8 mouse cellular contexts compared by ENCODE assay signal in the genomic region with DNA sequence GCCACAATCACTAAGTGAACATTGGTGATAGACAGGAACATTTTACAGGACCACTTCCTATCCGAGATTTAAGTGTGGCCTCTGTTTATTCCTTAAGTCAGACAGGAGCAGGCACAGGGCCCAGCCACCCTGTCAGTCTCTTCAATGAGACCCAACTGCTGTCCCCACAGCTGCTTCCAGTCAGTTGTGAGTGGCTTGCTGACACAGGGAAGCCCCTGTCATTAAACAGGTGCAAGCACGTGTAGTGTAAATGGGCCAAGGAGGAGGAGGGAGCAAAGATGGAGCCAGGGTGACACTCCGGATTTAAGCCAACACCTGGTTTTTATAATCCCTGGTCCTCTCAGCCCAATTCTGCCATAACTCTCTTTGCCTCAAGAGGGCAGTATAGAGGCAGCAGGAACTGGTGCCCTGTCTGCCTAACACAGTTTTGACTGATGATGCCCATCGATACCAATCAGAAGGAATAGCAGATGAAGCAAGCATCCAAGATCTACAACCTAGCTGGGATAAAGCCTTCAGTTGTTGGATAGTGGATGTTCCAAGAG. TPM values are rescaled to one million over a fixed set of nuclear protein-coding genes. Genes with fewer than 3 reads are reported as not detected.
DNase-seq lines count a peak whose midpoint lies in the region; ATAC-seq and TF ChIP-seq lines count a peak whose summit lies in the region.

No protein-coding gene starts in this region.

- TF ChIP-seq CTCF in cerebellum, adult 2 months (IDR thresholded peaks at IDR 0.05; ENCODE audit: borderline replicate concordance, insufficient read depth, low read depth, low read length) = peak; percentile 83
- peak; percentile 89 for TF ChIP-seq CTCF in lung, embryonic 14.5 days (IDR thresholded peaks at IDR 0.05; ENCODE audit: low read depth)

- H3K4me2 ChIP-seq in forebrain, embryonic 14.5 days (ENCODE audit: low read length) = no peak overlapping the region
- H3K4me2 ChIP-seq in forebrain, embryonic 13.5 days = no peak overlapping the region
- no peak overlapping the region for H3K4me2 ChIP-seq in midbrain, embryonic 11.5 days
- H3K4me2 ChIP-seq in midbrain, embryonic 15.5 days = no peak overlapping the region
- H3K4me2 ChIP-seq in hindbrain, embryonic 15.5 days = no peak overlapping the region
- H3K4me2 ChIP-seq in lung, embryonic 14.5 days = no peak overlapping the region

- H3K27me3 ChIP-seq in forebrain, embryonic 14.5 days (replicated peaks; ENCODE audit: control insufficient read depth, insufficient read depth, low read length) = no peaks in the 10 kb centered on the region
- H3K27me3 ChIP-seq in forebrain, embryonic 13.5 days = 0 out of 2 replicates have a peak, but pooled peaks cover 7% of the 10 kb centered on the region
- H3K27me3 ChIP-seq in midbrain, embryonic 11.5 days (ENCODE audit: control insufficient read depth, insufficient read depth, low read length) = no peaks in the 10 kb centered on the region
- H3K27me3 ChIP-seq in midbrain, embryonic 15.5 days (replicated peaks) = no peaks in the 10 kb centered on the region
- H3K27me3 ChIP-seq in cerebellum, adult 2 months (ENCODE audit: control insufficient read depth, insufficient read depth, low read length) = no peaks in the 10 kb centered on the region
- H3K27me3 ChIP-seq in hindbrain, embryonic 15.5 days = 0 out of 2 replicates have a peak, but pooled peaks cover 3% of the 10 kb centered on the region
- no peaks in the 10 kb centered on the region for H3K27me3 ChIP-seq in lung, embryonic 14.5 days (ENCODE audit: insufficient read depth, low read length)

- peak; percentile 68 for DNase-seq in forebrain, embryonic 14.5 days (ENCODE audit: low spot score)
- DNase-seq in midbrain, embryonic 11.5 days (ENCODE audit: low spot score, missing footprints) = peak; percentile 92
- DNase-seq in cerebellum, adult 2 months = peak; percentile 61 to 62
- peak; percentile 64 for DNase-seq in lung, embryonic 14.5 days
- DNase-seq in thymus, postnatal 25 days = peak; percentile 28

- H3K4me3 ChIP-seq in forebrain, embryonic 14.5 days (ENCODE audit: low read depth, low read length) = no peak overlapping the region
- no peak overlapping the region for H3K4me3 ChIP-seq in forebrain, embryonic 13.5 days
- no peak overlapping the region for H3K4me3 ChIP-seq in midbrain, embryonic 11.5 days (ENCODE audit: low read depth, low read length)
- no peak overlapping the region for H3K4me3 ChIP-seq in midbrain, embryonic 15.5 days
- no peak overlapping the region for H3K4me3 ChIP-seq in cerebellum, adult 2 months (replicated peaks; ENCODE audit: insufficient read depth, low read depth, low read length)
- H3K4me3 ChIP-seq in hindbrain, embryonic 15.5 days = no peak overlapping the region
- no peak overlapping the region for H3K4me3 ChIP-seq in lung, embryonic 14.5 days (ENCODE audit: low read depth, low read length)

- no peaks in the 10 kb centered on the region for H3K9me3 ChIP-seq in forebrain, embryonic 14.5 days (replicated peaks; ENCODE audit: control insufficient read depth, low read length)
- no peaks in the 10 kb centered on the region for H3K9me3 ChIP-seq in forebrain, embryonic 13.5 days (replicated peaks)
- H3K9me3 ChIP-seq in midbrain, embryonic 11.5 days (ENCODE audit: control insufficient read depth, low read length) = no peaks in the 10 kb centered on the region
- no peaks in the 10 kb centered on the region for H3K9me3 ChIP-seq in midbrain, embryonic 15.5 days
- no peaks in the 10 kb centered on the region for H3K9me3 ChIP-seq in hindbrain, embryonic 15.5 days
- no peaks in the 10 kb centered on the region for H3K9me3 ChIP-seq in lung, embryonic 14.5 days (ENCODE audit: low read depth, low read length)

- H3K4me1 ChIP-seq in forebrain, embryonic 14.5 days (ENCODE audit: control insufficient read depth, insufficient read depth, low read length) = no peaks in the 10 kb centered on the region
- H3K4me1 ChIP-seq in forebrain, embryonic 13.5 days = no peaks in the 10 kb centered on the region
- peaks cover 4% of the 10 kb centered on the region; the same call in 1 of the 2 replicates for H3K4me1 ChIP-seq in midbrain, embryonic 11.5 days (ENCODE audit: control insufficient read depth, insufficient read depth, low read length)
- H3K4me1 ChIP-seq in midbrain, embryonic 15.5 days = no peaks in the 10 kb centered on the region
- H3K4me1 ChIP-seq in cerebellum, adult 2 months (ENCODE audit: control insufficient read depth, insufficient read depth, low read length) = peaks cover 3% of the 10 kb centered on the region; the same call in 1 of the 2 replicates
- H3K4me1 ChIP-seq in hindbrain, embryonic 15.5 days (replicated peaks) = 0 out of 2 replicates have a peak, but pooled peaks cover 11% of the 10 kb centered on the region
- H3K4me1 ChIP-seq in lung, embryonic 14.5 days (ENCODE audit: insufficient read depth) = no peaks in the 10 kb centered on the region

- ATAC-seq in forebrain, embryonic 14.5 days = no peak
- ATAC-seq in forebrain, embryonic 13.5 days = no peak
- no peak for ATAC-seq in midbrain, embryonic 11.5 days (ENCODE audit: low FRiP score)
- ATAC-seq in midbrain, embryonic 15.5 days (replicated peaks) = no peak
- peak; percentile 9; the same call in 1 of the 2 replicates for ATAC-seq in hindbrain, embryonic 15.5 days (ENCODE audit: low FRiP score, low read depth)
- ATAC-seq in lung, embryonic 14.5 days (ENCODE audit: insufficient read depth) = no peak

- H3K36me3 ChIP-seq in forebrain, embryonic 14.5 days (ENCODE audit: control insufficient read depth, insufficient read depth, low read length) = no peaks in the 10 kb centered on the region
- H3K36me3 ChIP-seq in forebrain, embryonic 13.5 days (ENCODE audit: poor library complexity, severe bottlenecking) = no peaks in the 10 kb centered on the region
- no peaks in the 10 kb centered on the region for H3K36me3 ChIP-seq in midbrain, embryonic 11.5 days (ENCODE audit: control insufficient read depth, insufficient read depth, low read length)
- no peaks in the 10 kb centered on the region for H3K36me3 ChIP-seq in midbrain, embryonic 15.5 days (replicated peaks)
- H3K36me3 ChIP-seq in hindbrain, embryonic 15.5 days = no peaks in the 10 kb centered on the region
- H3K36me3 ChIP-seq in lung, embryonic 14.5 days (ENCODE audit: insufficient read depth) = no peaks in the 10 kb centered on the region

- no peak overlapping the region for H3K27ac ChIP-seq in forebrain, embryonic 14.5 days (ENCODE audit: low read depth, low read length)
- H3K27ac ChIP-seq in forebrain, embryonic 13.5 days = no peak overlapping the region
- no peak overlapping the region for H3K27ac ChIP-seq in midbrain, embryonic 11.5 days (ENCODE audit: low read depth, low read length)
- no peak overlapping the region for H3K27ac ChIP-seq in midbrain, embryonic 15.5 days
- no peak overlapping the region for H3K27ac ChIP-seq in cerebellum, adult 2 months (ENCODE audit: insufficient read depth, low read length)
- no peak overlapping the region for H3K27ac ChIP-seq in hindbrain, embryonic 15.5 days (replicated peaks)
- no peak overlapping the region for H3K27ac ChIP-seq in lung, embryonic 14.5 days (ENCODE audit: low read depth)

- 36% methylated on average over 4 of the region's 4 CpGs for WGBS in forebrain, embryonic 14.5 days
- 47% methylated on average over 4 of the region's 4 CpGs for WGBS in forebrain, embryonic 13.5 days
- WGBS in midbrain, embryonic 11.5 days = 42% methylated on average over 4 of the region's 4 CpGs
- whole genome bisulfite sequencing in midbrain, embryonic 15.5 days = 47% methylated on average over 4 of the region's 4 CpGs
- 13% methylated on average over 4 of the region's 4 CpGs for WGBS in cerebellum, adult 2 months
- 32% methylated on average over 4 of the region's 4 CpGs for WGBS in hindbrain, embryonic 15.5 days
- 19% methylated on average over 4 of the region's 4 CpGs for WGBS in lung, embryonic 14.5 days

- TF ChIP-seq POLR2A in cerebellum, adult 2 months (IDR thresholded peaks at IDR 0.05; ENCODE audit: borderline replicate concordance, insufficient read depth, low read length) = no peak

- H3K9ac ChIP-seq in forebrain, embryonic 14.5 days (ENCODE audit: low read length) = no peak overlapping the region
- H3K9ac ChIP-seq in forebrain, embryonic 13.5 days = no peak overlapping the region
- no peak overlapping the region for H3K9ac ChIP-seq in midbrain, embryonic 11.5 days (ENCODE audit: low read length)
- H3K9ac ChIP-seq in midbrain, embryonic 15.5 days = no peak overlapping the region
- no peak overlapping the region for H3K9ac ChIP-seq in hindbrain, embryonic 15.5 days
- H3K9ac ChIP-seq in lung, embryonic 14.5 days = no peak overlapping the region

RNA-seq across cellular contexts. Expression of gene Myo18b, which starts 19.2 kb away (rescaled TPM):
- polyA plus RNA-seq in forebrain, embryonic 14.5 days (2014; fragmentation: Nextera tagmentation; extraction: Ambion mirVana) = 0.60 and 0.87 TPM in 2 replicates
- polyA plus RNA-seq in forebrain, embryonic 13.5 days (2015; fragmentation: Nextera tagmentation; extraction: Ambion mirVana) = 0.65 and 0.68 TPM in 2 replicates
- polyA plus RNA-seq in midbrain, embryonic 11.5 days (2014; fragmentation: Nextera tagmentation; extraction: Ambion mirVana) = 0.41 and 0.48 TPM in 2 replicates
- 1.5 and 1.6 TPM in 2 replicates for polyA plus RNA-seq in midbrain, embryonic 15.5 days (2015; fragmentation: Nextera tagmentation; extraction: Ambion mirVana)
- polyA plus RNA-seq in cerebellum, adult 2 months (2012; rRNA removed) = 0.55 and 0.69 TPM in 2 replicates
- 1.0 and 1.5 TPM in 2 replicates for polyA plus RNA-seq in hindbrain, embryonic 15.5 days (2015; fragmentation: Nextera tagmentation; extraction: Ambion mirVana)
- 0.70 and 0.80 TPM in 2 replicates for polyA plus RNA-seq in lung, embryonic 14.5 days (2014; fragmentation: Nextera tagmentation; extraction: Ambion mirVana)

Comparison
In these comparisons a context has a peak if more than half of its experiments do, and no peak if none do; other contexts are left out.
1. DNase-seq: peak in every context shown above with its lines; median percentile 92 in midbrain, embryonic 11.5 days; 68 in forebrain, embryonic 14.5 days; 64 in lung, embryonic 14.5 days; 62 in cerebellum, adult 2 months; 28 in thymus, postnatal 25 days.